Mouse (Mus musculus): ENCODE measurements around the gene Camk2g.
A peak's percentile ranks its signal among the peaks of the same experiment; 100 is the strongest.

- no peak for TF ChIP-seq MAFK (IDR thresholded peaks at IDR 0.05; ENCODE audit: insufficient read depth, low read depth, low read length)
- peak; percentile 83; the same call in 1 of the 2 replicates for TF ChIP-seq ZC3H11A (IDR thresholded peaks at IDR 0.05; ENCODE audit: borderline replicate concordance, low read depth, low read length)
- no peak for TF ChIP-seq CHD2 (IDR thresholded peaks at IDR 0.05; ENCODE audit: low read depth, low read length)
- no peak; the same call in 1 of the 2 replicates for TF ChIP-seq ZNF384 (IDR thresholded peaks at IDR 0.05; ENCODE audit: low read depth, low read length)
These were observed 9.7 kb upstream of the Camk2g start for GRCm38 (mm10) chr14:20803606-20803938.
